Mouse (Mus musculus): ENCODE data around the gene Ccnjl. TPM values are rescaled to one million over a fixed set of nuclear protein-coding genes. Genes with fewer than 3 reads are reported as not detected.
A peak's percentile ranks its signal among the peaks of the same experiment; 100 is the strongest.

Ccnjl gene
- polyA plus RNA-seq, 1 experiment from 2014 or later, result 11.0 TPM

GRCm38 (mm10) chr11:43633165-43633564 is 104.6 kb downstream of the Ccnjl start:
- no peaks in the 10 kb centered on the region for H3K9me3 ChIP-seq (replicated peaks)
- no peak overlapping the region for H3K9ac ChIP-seq (replicated peaks)
- no peaks in the 10 kb centered on the region for H3K36me3 ChIP-seq
- H3K27ac ChIP-seq (replicated peaks), result no peak overlapping the region
- WGBS, result 86% methylated on average over 6 of the region's 6 CpGs
- no peak overlapping the region for H3K4me3 ChIP-seq (replicated peaks)
- peak; percentile 8; the same call in 1 of the 2 replicates for ATAC-seq (ENCODE audit: low FRiP score)
- peaks cover 12% of the 10 kb centered on the region for H3K4me1 ChIP-seq
- H3K27me3 ChIP-seq (replicated peaks), result no peaks in the 10 kb centered on the region
- H3K4me2 ChIP-seq, result no peak overlapping the region

- Histone ChIP-seq H3K9ac (replicated peaks) (no peak overlapping the region), H3K4me2 (peak overlapping the region; percentile 36), H3K27ac (replicated peaks) (no peak overlapping the region), H3K9me3 (replicated peaks) (no peaks in the 10 kb centered on the region), H3K4me3 (replicated peaks) (no peak overlapping the region), H3K4me1 (peaks cover 12% of the 10 kb centered on the region), H3K36me3 (no peaks in the 10 kb centered on the region), H3K27me3 (replicated peaks) (no peaks in the 10 kb centered on the region)
- peak; percentile 79 for ATAC-seq (ENCODE audit: low FRiP score)
- WGBS, result 14% methylated on average over 19 of the region's 19 CpGs
Observed at GRCm38 (mm10) chr11:43633658-43634401, 105.2 kb downstream of the Ccnjl start.

Other genes with a start within 250 kb of the Ccnjl start
- 44.3 and 52.7 TPM in 2 replicates for gene Pttg1, start 102.5 kb upstream of the Ccnjl start, polyA plus RNA-seq (2015; fragmentation: Nextera tagmentation; extraction: Ambion mirVana)
- 56.5 and 58.9 TPM in 2 replicates for gene Slu7, start 95.0 kb upstream of the Ccnjl start, polyA plus RNA-seq (2015; fragmentation: Nextera tagmentation; extraction: Ambion mirVana)
- 11.5 and 12.6 TPM in 2 replicates for gene C1qtnf2, start 54.5 kb upstream of the Ccnjl start, polyA plus RNA-seq (2015; fragmentation: Nextera tagmentation; extraction: Ambion mirVana)
- gene 4933415A04Rik, start 58.3 kb downstream of the Ccnjl start, polyA plus RNA-seq (2015; fragmentation: Nextera tagmentation; extraction: Ambion mirVana), result 2.7 and 3.5 TPM in 2 replicates
- not detected in 2 replicates for gene Fabp6, start 72.8 kb downstream of the Ccnjl start, polyA plus RNA-seq (2015; fragmentation: Nextera tagmentation; extraction: Ambion mirVana)
- 25.2 and 25.4 TPM in 2 replicates for gene Pwwp2a, start 153.2 kb downstream of the Ccnjl start, polyA plus RNA-seq (2015; fragmentation: Nextera tagmentation; extraction: Ambion mirVana)
- 73.8 and 77.8 TPM in 2 replicates for gene Ttc1, start 219.2 kb downstream of the Ccnjl start, polyA plus RNA-seq (2015; fragmentation: Nextera tagmentation; extraction: Ambion mirVana)